Mouse (Mus musculus) lung, adult 18-20 months (tissue): ENCODE measurements around the gene AV320801.
"Not testable (repeated sequence)": the region's sequence is repeated elsewhere in the genome, so short reads cannot be mapped to it uniquely, and the experiment has no call there.

Experiments
- DNase-seq, 2 experiments: peaks; one replicate each; pipeline ENCODE4 v3.0.0; 2022; ENCODE audit warnings: mixed read lengths in 2 of 2

The AV320801 gene

DNA sequence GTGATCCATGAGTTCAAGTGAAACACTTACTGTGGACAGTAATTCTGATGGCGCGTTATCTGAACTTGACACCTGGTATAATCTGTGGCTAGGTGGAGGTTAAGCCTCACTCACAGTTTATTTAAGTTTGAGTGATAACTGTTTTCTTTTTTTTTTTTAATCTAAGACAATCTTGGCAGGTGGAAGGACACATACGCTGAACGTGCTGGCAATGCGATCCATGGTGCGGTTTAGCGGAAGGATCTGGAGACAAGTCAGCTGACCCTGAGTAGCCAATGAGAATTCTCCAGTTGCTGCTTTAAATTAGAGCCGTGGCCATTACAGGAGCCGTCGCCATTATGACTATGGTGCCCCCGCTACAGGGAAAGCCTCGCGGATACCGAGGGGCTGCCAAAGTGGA is at the start of gene AV320801:
Gene AV320801 (plus strand): TSS at position 301 of the 400 bp plus-strand sequence.
- DNase-seq, result not testable (repeated sequence)

- DNase-seq, result not testable (repeated sequence)
These were observed 30.2 kb upstream of the AV320801 start for GRCm38 (mm10) chrX:135464160-135464559.

GRCm38 (mm10) chrX:135481902-135482301 is 12.5 kb upstream of the AV320801 start:
- DNase-seq, result not testable (repeated sequence)

GRCm38 (mm10) chrX:135483183-135483582 is 11.2 kb upstream of the AV320801 start:
- DNase-seq, result not testable (repeated sequence)
